Mouse (Mus musculus): ENCODE measurements around the gene Insig2. TPM values are rescaled to one million over a fixed set of nuclear protein-coding genes. Genes with fewer than 3 reads are reported as not detected.

Gene Insig2
- polyA plus RNA-seq, 1 experiment from 2014 or later = 42.8 TPM

- ATAC-seq (ENCODE audit: low FRiP score, low TSS enrichment) (no peak), DNase-seq (ENCODE audit: low spot score) (no peak)
- Histone ChIP-seq H3K4me1 (replicated peaks; ENCODE audit: control insufficient read depth, insufficient read depth) (no peaks in the 10 kb centered on the region), H3K27me3 (ENCODE audit: control insufficient read depth, insufficient read depth, low read length) (no peaks in the 10 kb centered on the region), H3K4me3 (ENCODE audit: low read depth, low read length) (no peak overlapping the region), H3K27ac (replicated peaks) (no peak overlapping the region), H3K36me3 (ENCODE audit: control insufficient read depth, insufficient read depth, low read length) (no peaks in the 10 kb centered on the region), H3K4me2 (replicated peaks; ENCODE audit: low read depth) (no peak overlapping the region), H3K9me3 (ENCODE audit: control insufficient read depth, low read length) (no peaks in the 10 kb centered on the region), H3K9ac (ENCODE audit: low read length) (no peak overlapping the region)
- no peak for TF ChIP-seq CTCF (IDR thresholded peaks at IDR 0.05; ENCODE audit: low read depth)
- TF ChIP-seq EP300 (optimal IDR thresholded peaks at IDR 0.05) = no peak
- WGBS = 92% methylated on average over 4 of the region's 4 CpGs
Observed at GRCm38 (mm10) chr1:121333986-121334703, 1.8 kb upstream of the Insig2 start.

DNA sequence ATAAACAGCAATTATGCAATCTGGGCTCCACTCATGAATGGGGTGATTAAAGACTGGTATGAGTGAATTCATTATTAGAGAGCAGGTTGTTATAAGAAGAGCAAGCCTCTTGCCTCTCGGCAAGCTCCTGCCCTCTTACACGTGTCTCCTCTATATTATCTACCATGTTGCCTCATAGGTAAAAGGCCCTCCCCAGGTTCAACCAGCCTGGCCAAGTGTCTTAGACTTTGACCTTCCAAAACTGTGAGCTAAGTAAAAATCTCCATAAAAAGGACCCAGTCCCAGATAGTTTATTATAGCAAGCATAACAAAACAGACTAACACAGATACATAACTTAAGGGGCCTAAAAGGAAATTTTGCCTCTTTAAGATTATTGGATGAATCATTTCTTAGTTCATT lies 1.8 kb downstream of the Insig2 start:
- Histone ChIP-seq H3K4me2 (replicated peaks; ENCODE audit: low read depth) (no peak overlapping the region), H3K9me3 (ENCODE audit: control insufficient read depth, low read length) (no peaks in the 10 kb centered on the region), H3K4me3 (ENCODE audit: low read depth, low read length) (no peak overlapping the region), H3K36me3 (ENCODE audit: control insufficient read depth, insufficient read depth, low read length) (no peaks in the 10 kb centered on the region), H3K27ac (replicated peaks) (no peak overlapping the region), H3K9ac (ENCODE audit: low read length) (no peak overlapping the region), H3K4me1 (replicated peaks; ENCODE audit: control insufficient read depth, insufficient read depth) (no peaks in the 10 kb centered on the region), H3K27me3 (ENCODE audit: control insufficient read depth, insufficient read depth, low read length) (no peaks in the 10 kb centered on the region)
- no peak for TF ChIP-seq EP300 (optimal IDR thresholded peaks at IDR 0.05)
- TF ChIP-seq CTCF (IDR thresholded peaks at IDR 0.05; ENCODE audit: low read depth) = no peak
- ATAC-seq (ENCODE audit: low FRiP score, low TSS enrichment) (no peak), DNase-seq (ENCODE audit: low spot score) (no peak)
- 91% methylated on average over 2 of the region's 2 CpGs for WGBS

DNA sequence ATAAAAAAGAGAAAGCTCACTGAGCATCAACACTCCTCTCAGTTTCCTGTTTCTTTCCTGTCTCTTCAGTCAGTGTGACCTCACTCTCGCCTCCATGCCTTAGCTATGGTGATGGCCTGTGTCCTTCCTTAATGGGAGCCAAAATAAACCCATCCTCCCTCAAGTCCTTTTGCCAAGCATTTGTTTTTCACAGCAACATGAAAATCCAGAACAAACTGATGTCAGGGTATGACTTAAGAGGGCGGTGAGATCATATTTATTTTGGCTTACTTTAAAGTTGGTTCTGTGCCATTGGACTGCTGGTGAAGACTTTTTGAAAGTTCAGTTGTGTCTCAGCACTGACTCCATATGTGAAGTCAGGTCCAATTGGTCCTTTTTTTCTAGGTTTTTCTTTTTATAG lies 3.0 kb downstream of the Insig2 start:
- H3K27ac ChIP-seq (replicated peaks) = no peak overlapping the region
- ATAC-seq (ENCODE audit: low FRiP score, low TSS enrichment) = no peak
- H3K4me1 ChIP-seq (replicated peaks; ENCODE audit: control insufficient read depth, insufficient read depth) = no peaks in the 10 kb centered on the region
- no peak overlapping the region for H3K9ac ChIP-seq (ENCODE audit: low read length)
- no peak overlapping the region for H3K4me2 ChIP-seq (replicated peaks; ENCODE audit: low read depth)
- no peaks in the 10 kb centered on the region for H3K36me3 ChIP-seq (ENCODE audit: control insufficient read depth, insufficient read depth, low read length)
- no peak for DNase-seq (ENCODE audit: low spot score)
- 57% methylated on average over 2 of the region's 2 CpGs for WGBS
- H3K4me3 ChIP-seq (ENCODE audit: low read depth, low read length) = no peak overlapping the region
- H3K27me3 ChIP-seq (ENCODE audit: control insufficient read depth, insufficient read depth, low read length) = no peaks in the 10 kb centered on the region
- TF ChIP-seq EP300 (optimal IDR thresholded peaks at IDR 0.05) (no peak), CTCF (IDR thresholded peaks at IDR 0.05; ENCODE audit: low read depth) (no peak)
- no peaks in the 10 kb centered on the region for H3K9me3 ChIP-seq (ENCODE audit: control insufficient read depth, low read length)

- no peak for DNase-seq (ENCODE audit: low spot score)
- peak overlapping the region; percentile 88 for H3K4me3 ChIP-seq (ENCODE audit: low read depth, low read length)
- no peaks in the 10 kb centered on the region for H3K27me3 ChIP-seq (ENCODE audit: control insufficient read depth, insufficient read depth, low read length)
- peak overlapping the region; percentile 87 for H3K4me2 ChIP-seq (replicated peaks; ENCODE audit: low read depth)
- no peaks in the 10 kb centered on the region for H3K9me3 ChIP-seq (ENCODE audit: control insufficient read depth, low read length)
- H3K27ac ChIP-seq (replicated peaks) = peak overlapping the region; percentile 94
- peak; percentile 55 for ATAC-seq (ENCODE audit: low FRiP score, low TSS enrichment)
- H3K9ac ChIP-seq (ENCODE audit: low read length) = peak overlapping the region; percentile 87
- no peak for TF ChIP-seq EP300 (optimal IDR thresholded peaks at IDR 0.05)
- TF ChIP-seq CTCF (IDR thresholded peaks at IDR 0.05; ENCODE audit: low read depth) = no peak
- H3K36me3 ChIP-seq (ENCODE audit: control insufficient read depth, insufficient read depth, low read length) = no peaks in the 10 kb centered on the region
- no peaks in the 10 kb centered on the region for H3K4me1 ChIP-seq (replicated peaks; ENCODE audit: control insufficient read depth, insufficient read depth)
- 5% methylated on average over 7 of the region's 7 CpGs for WGBS
Observed at GRCm38 (mm10) chr1:121328193-121328555, 4.2 kb downstream of the Insig2 start.

DNA sequence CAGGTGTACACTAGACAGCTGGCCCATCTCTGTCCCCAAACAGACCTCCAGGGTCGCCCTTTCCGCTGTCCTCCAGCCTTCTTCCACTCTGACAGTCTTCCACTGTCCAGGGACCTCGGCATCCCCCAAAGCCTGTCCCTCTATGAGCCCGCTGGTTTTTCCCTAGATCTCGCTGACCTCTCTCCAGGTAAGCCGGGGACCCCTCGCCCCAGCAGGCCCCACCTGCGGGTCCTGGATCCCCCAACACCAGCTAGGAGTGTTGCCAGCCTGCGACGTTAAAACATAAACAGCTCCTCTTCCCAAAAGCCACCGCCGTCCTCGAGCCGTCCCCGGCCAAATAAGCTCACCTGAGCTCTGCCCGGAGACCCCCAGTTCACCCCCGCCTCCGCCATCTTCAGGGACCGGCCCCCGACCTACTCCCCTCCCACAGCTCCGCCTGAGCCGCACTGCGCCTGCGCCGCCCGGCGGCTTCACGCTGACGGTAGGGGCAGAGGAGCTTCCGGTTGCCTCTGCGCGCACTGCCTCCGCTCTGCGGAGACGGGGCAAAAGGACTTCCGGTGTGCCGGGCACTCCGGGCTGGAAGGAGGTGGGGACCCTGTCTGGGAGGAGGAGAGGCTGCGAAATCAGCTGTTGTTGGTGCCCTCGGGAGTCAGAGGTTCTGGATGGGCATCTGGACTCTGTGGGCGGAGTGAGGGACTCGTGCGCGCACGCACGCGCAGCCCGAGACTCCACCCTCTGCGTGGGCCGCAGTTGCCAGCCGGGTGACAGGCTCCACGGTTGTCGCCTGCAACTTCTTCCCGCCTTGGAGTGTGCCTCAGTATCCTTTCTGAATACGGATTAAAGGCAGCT lies 4.8 kb downstream of the Insig2 start:
- H3K4me1 ChIP-seq (replicated peaks; ENCODE audit: control insufficient read depth, insufficient read depth) = no peaks in the 10 kb centered on the region
- TF ChIP-seq EP300 (optimal IDR thresholded peaks at IDR 0.05) (no peak), CTCF (IDR thresholded peaks at IDR 0.05; ENCODE audit: low read depth) (peak; percentile 61)
- peak overlapping the region; percentile 87 for H3K9ac ChIP-seq (ENCODE audit: low read length)
- DNase-seq (ENCODE audit: low spot score) = peak; percentile 94
- H3K36me3 ChIP-seq (ENCODE audit: control insufficient read depth, insufficient read depth, low read length) = no peaks in the 10 kb centered on the region
- peak overlapping the region; percentile 88 for H3K4me3 ChIP-seq (ENCODE audit: low read depth, low read length)
- peak; percentile 98 for ATAC-seq (ENCODE audit: low FRiP score, low TSS enrichment)
- H3K9me3 ChIP-seq (ENCODE audit: control insufficient read depth, low read length) = no peaks in the 10 kb centered on the region
- H3K27me3 ChIP-seq (ENCODE audit: control insufficient read depth, insufficient read depth, low read length) = no peaks in the 10 kb centered on the region
- peak overlapping the region; percentile 87 for H3K4me2 ChIP-seq (replicated peaks; ENCODE audit: low read depth)
- peak overlapping the region; percentile 94 for H3K27ac ChIP-seq (replicated peaks)
- 0% methylated on average over 54 of the region's 55 CpGs for WGBS

Measured in stomach, postnatal 0 days (tissue).